Mouse (Mus musculus): Measurements from ENCODE around the gene Ikzf4.
A peak's percentile ranks its signal among the peaks of the same experiment; 100 is the strongest.

The Ikzf4 gene

GRCm38 (mm10) chr10:128645111-128646011 is at the start of gene Ikzf4:
TSS of gene Ikzf4 (minus strand) at chr10:128645991.
- peak; percentile 42 for DNase-seq

GRCm38 (mm10) chr10:128695411-128695991 is 49.7 kb upstream of the Ikzf4 start:
- DNase-seq = no peak

GRCm38 (mm10) chr10:128674469-128675008 is 28.7 kb upstream of the Ikzf4 start:
- DNase-seq = peak; percentile 62

- DNase-seq = peak; percentile 86
These were observed 28.1 kb upstream of the Ikzf4 start, which contains the start of gene Suox for GRCm38 (mm10) chr10:128673763-128674468. TSS of gene Suox (minus strand) at chr10:128674073.

DNA sequence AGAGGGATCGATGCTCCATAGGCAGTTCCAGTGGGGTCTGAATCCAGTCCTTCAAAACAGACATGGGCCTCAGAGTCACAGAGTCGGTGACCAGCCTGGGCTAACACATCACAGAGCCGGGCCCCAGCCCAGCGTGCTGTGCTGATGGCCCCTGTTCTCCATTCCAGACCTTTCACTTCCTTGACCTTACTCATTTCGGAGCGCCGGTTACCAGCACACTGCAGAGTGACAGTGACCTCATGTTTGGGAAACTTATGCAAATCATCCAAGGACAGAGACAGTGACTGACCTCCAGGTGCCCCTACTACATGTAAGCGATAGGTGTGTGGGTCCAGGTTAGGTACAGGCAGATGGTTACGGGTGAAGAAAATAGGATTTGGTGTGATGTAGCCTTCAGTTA is 25.4 kb upstream of the Ikzf4 start:
- DNase-seq = no peak

GRCm38 (mm10) chr10:128668790-128669672 is 23.2 kb upstream of the Ikzf4 start:
- DNase-seq = peak; percentile 75

DNA sequence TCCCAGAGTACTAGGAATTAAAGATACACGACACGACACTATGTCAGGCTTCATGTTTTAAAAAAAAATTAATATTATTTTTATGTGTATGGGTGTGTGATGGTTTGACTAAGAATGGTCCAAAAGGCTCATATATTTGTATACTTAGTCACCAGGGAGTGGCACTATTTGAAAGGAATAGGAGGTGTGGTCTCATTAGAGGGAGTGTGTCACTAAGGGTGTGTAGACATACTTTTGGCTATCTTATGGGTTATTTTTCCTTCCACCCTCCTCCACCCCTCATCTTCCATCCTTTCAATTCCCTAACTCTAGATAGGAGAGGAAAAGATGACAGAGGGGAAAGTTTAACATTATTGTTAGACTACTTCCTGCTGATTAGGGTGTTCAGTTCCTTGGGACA is 20.0 kb upstream of the Ikzf4 start:
- no peak for DNase-seq

DNA sequence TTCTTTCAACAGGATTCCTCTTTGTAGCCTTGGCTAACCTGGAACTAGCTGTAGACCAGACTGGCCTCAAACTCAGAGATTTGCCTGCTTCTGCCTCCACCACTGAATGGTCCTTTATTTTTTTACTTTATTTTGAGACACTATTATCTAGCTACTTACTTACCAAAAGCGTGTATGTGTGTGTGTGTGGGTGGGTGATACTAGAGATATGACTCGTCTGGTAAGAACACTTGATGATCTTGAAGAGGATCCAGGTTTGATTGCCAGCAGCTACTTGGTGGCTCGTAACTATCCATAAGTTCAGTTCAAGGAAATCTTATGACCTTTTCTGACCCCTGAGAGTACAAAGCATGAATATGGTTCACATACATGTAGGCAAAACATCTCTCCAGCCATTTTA is 19.5 kb upstream of the Ikzf4 start:
- DNase-seq = no peak

GRCm38 (mm10) chr10:128664808-128665207 is 19.0 kb upstream of the Ikzf4 start:
- no peak for DNase-seq

DNA sequence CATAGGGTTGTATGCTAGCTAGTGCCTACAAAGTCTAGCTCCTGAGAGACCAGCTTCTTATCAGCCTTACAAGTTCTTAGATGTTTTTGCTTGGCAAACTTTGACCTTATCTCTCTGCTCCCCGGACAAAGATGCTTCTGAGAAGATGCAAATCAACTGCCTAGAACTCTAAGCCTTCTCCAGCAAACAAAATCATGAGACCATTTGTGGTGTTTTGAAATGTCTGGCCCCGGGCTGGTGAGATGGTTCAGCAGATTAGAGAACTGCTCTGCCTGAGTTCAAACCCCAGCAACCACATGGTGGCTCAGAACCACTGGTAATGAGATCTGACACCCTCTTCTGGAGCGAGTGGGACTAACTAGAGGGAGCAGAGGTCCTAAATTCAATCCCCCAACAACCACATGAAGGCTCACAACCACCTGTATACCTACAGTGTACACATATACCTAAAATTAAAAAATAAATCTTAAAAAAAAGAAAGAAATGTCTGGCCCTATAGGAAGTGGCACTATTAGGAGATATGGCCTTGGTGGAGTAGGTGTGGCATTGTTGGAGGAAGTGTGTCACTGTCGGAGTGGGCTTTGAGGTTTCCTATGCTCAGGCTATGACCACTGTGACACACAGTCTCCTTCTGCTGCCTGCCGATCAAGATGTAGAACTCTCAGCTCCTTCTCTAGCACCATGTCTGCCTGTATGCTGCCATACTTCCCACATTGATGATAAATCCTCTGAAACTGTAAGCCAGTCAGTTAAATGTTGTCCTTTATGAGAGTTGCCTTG is 17.8 kb upstream of the Ikzf4 start:
- no peak for DNase-seq

DNA sequence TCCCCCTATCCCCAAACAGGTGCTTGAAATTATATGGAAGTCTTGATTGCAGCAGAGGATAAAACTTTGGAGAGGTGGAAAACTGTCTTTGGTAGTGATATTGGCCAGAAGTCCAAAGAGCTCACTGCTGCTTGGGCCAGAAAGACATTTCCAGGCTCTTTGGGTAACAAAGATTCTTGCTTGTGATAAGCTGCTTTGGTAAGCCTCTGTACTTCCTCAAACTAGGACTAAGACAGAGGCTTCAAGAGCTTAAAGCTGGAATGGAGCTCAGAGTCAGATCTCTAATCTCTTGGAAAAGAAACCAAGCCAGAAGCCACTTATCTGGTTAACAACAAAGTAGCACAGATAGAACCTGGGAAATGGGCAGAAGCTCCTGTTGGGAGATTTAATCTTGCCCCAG is 16.7 kb upstream of the Ikzf4 start:
- no peak for DNase-seq

DNA sequence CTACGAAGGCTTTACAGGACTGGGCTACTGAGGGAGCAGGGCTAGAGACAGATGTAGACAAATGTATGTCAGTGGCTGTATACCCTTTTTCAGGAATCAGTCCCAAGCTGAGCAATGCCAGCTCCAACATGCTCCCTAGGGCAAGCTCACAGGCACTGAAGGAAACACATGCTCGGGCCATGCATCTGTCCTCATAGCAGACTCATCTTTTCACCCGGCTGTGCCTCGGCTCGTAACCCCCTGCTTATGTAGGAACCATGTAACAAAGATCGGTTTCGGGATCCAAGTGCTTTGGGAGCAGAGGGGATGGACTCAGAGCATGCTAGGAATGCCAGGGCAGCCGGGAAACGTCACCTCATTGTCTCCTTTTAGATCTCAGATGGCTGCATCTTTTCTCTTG is 13.7 kb upstream of the Ikzf4 start:
- no peak for DNase-seq

GRCm38 (mm10) chr10:128657844-128658243 is 12.1 kb upstream of the Ikzf4 start:
- DNase-seq = no peak

GRCm38 (mm10) chr10:128656731-128657130 is 10.9 kb upstream of the Ikzf4 start:
- DNase-seq = no peak

DNA sequence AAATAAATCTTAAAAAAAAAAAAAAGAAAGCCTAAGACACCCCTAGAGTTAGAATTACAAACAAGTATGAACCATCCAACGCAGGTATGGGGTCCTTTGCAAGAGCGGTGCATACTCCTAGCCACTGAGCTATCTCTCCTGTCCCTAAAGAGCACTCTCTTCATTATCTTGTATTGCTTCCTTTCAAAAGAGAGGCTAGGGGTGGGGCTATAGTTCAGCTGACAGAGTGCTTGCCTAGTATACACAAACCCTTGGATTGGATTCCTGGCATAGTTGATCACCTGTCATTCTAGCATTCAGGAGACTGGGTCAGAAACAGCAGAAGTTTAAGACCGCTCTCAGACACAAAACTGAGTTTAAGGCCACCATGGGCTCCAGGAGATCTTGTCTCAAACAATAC is 9.5 kb upstream of the Ikzf4 start:
- DNase-seq = no peak

GRCm38 (mm10) chr10:128653866-128654265 is 8.1 kb upstream of the Ikzf4 start:
- no peak for DNase-seq

GRCm38 (mm10) chr10:128646139-128647089 is 623 bp upstream of the Ikzf4 start:
- peak; percentile 40 for DNase-seq

- DNase-seq = no peak
These were observed 3.0 kb downstream of the Ikzf4 start for GRCm38 (mm10) chr10:128642749-128643148.

DNA sequence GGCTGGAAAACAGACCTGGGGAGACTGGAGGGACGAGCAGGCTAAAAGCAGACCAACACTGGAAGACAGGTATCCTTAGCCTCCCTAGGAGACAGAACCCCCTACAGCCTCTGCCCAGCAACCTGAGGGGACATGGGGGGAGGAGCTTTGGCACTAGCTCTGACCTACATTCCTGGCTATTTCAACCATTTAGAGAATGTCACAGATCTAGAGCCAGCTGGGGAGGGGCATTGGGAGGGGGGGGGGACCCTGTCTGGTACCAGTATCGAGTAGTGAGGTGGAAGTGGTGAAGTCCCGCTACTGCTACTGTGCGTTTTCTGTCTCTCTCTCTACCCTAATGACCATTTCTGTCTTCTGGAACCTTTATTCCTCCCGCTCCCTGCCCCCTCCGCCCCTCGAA is 3.9 kb downstream of the Ikzf4 start:
- DNase-seq = peak; percentile 39

GRCm38 (mm10) chr10:128640891-128641290 is 4.9 kb downstream of the Ikzf4 start:
- DNase-seq = no peak

Measured in lung, postnatal 10 days (tissue).